Mouse (Mus musculus): ENCODE results near the gene Tram2. TPM values are rescaled to one million over a fixed set of nuclear protein-coding genes. Genes with fewer than 3 reads are reported as not detected.
A peak's percentile ranks its signal among the peaks of the same experiment; 100 is the strongest.

Gene Tram2
- polyA plus RNA-seq, 1 experiment from 2014 or later = 2.2 TPM

- Histone ChIP-seq H3K27ac (replicated peaks) (no peak overlapping the region), H3K4me1 (replicated peaks) (no peaks in the 10 kb centered on the region), H3K27me3 (no peaks in the 10 kb centered on the region), H3K9me3 (no peaks in the 10 kb centered on the region), H3K36me3 (no peaks in the 10 kb centered on the region), H3K9ac (no peak overlapping the region), H3K4me2 (no peak overlapping the region), H3K4me3 (no peak overlapping the region)
- WGBS = 92% methylated on average over 5 of the region's 5 CpGs
- ATAC-seq (ENCODE audit: low FRiP score, low read depth) = no peak
Measured at GRCm38 (mm10) chr1:21059385-21060109, 19.5 kb downstream of the Tram2 start.

- no peak overlapping the region for H3K4me3 ChIP-seq
- H3K4me1 ChIP-seq (replicated peaks) = peaks cover 21% of the 10 kb centered on the region; the same call in 1 of the 2 replicates
- H3K9me3 ChIP-seq = no peaks in the 10 kb centered on the region
- no peak overlapping the region for H3K27ac ChIP-seq (replicated peaks)
- no peaks in the 10 kb centered on the region for H3K36me3 ChIP-seq
- no peak overlapping the region for H3K9ac ChIP-seq
- WGBS = 51% methylated on average over 9 of the region's 9 CpGs
- no peaks in the 10 kb centered on the region for H3K27me3 ChIP-seq
- 0 out of 2 replicates have a peak, but pooled peaks have one; percentile 10 for ATAC-seq (ENCODE audit: low FRiP score, low read depth)
- no peak overlapping the region for H3K4me2 ChIP-seq
Measured at GRCm38 (mm10) chr1:21053009-21053408, 26.0 kb downstream of the Tram2 start.

GRCm38 (mm10) chr1:21052608-21053007 lies 26.4 kb downstream of the Tram2 start:
- Histone ChIP-seq H3K4me1 (replicated peaks) (peaks cover 21% of the 10 kb centered on the region; the same call in 1 of the 2 replicates), H3K4me3 (no peak overlapping the region), H3K27ac (replicated peaks) (no peak overlapping the region), H3K36me3 (no peaks in the 10 kb centered on the region), H3K4me2 (no peak overlapping the region), H3K9me3 (no peaks in the 10 kb centered on the region), H3K9ac (no peak overlapping the region), H3K27me3 (no peaks in the 10 kb centered on the region)
- 30% methylated on average over 5 of the region's 5 CpGs for WGBS
- ATAC-seq (ENCODE audit: low FRiP score, low read depth) = peak; percentile 80

GRCm38 (mm10) chr1:21052132-21052545 lies 26.9 kb downstream of the Tram2 start:
- Histone ChIP-seq H3K4me2 (no peak overlapping the region), H3K27ac (replicated peaks) (no peak overlapping the region), H3K4me1 (replicated peaks) (peaks cover 21% of the 10 kb centered on the region; the same call in 1 of the 2 replicates), H3K36me3 (no peaks in the 10 kb centered on the region), H3K27me3 (no peaks in the 10 kb centered on the region), H3K9me3 (no peaks in the 10 kb centered on the region), H3K9ac (no peak overlapping the region), H3K4me3 (no peak overlapping the region)
- ATAC-seq (ENCODE audit: low FRiP score, low read depth) = peak; percentile 44; the same call in 1 of the 2 replicates
- WGBS = 56% methylated on average over 5 of the region's 5 CpGs

- Histone ChIP-seq H3K9me3 (no peaks in the 10 kb centered on the region), H3K9ac (no peak overlapping the region), H3K4me2 (no peak overlapping the region), H3K27me3 (no peaks in the 10 kb centered on the region), H3K36me3 (no peaks in the 10 kb centered on the region), H3K4me3 (no peak overlapping the region), H3K4me1 (replicated peaks) (peaks cover 21% of the 10 kb centered on the region; the same call in 1 of the 2 replicates), H3K27ac (replicated peaks) (no peak overlapping the region)
- ATAC-seq (ENCODE audit: low FRiP score, low read depth) = no peak
- 92% methylated on average over 5 of the region's 5 CpGs for WGBS
Measured at GRCm38 (mm10) chr1:21049005-21049404, 30.0 kb downstream of the Tram2 start.

GRCm38 (mm10) chr1:21048402-21048801 lies 30.6 kb downstream of the Tram2 start:
- no peak overlapping the region for H3K4me2 ChIP-seq
- H3K9me3 ChIP-seq = no peaks in the 10 kb centered on the region
- H3K4me3 ChIP-seq = no peak overlapping the region
- peaks cover 16% of the 10 kb centered on the region; the same call in 1 of the 2 replicates for H3K4me1 ChIP-seq (replicated peaks)
- 83% methylated on average over 8 of the region's 8 CpGs for WGBS
- H3K9ac ChIP-seq = no peak overlapping the region
- H3K27ac ChIP-seq (replicated peaks) = no peak overlapping the region
- no peaks in the 10 kb centered on the region for H3K36me3 ChIP-seq
- ATAC-seq (ENCODE audit: low FRiP score, low read depth) = no peak
- no peaks in the 10 kb centered on the region for H3K27me3 ChIP-seq

- no peak overlapping the region for H3K27ac ChIP-seq (replicated peaks)
- no peak overlapping the region for H3K4me2 ChIP-seq
- H3K9me3 ChIP-seq = no peaks in the 10 kb centered on the region
- no peak for ATAC-seq (ENCODE audit: low FRiP score, low read depth)
- no peak overlapping the region for H3K4me3 ChIP-seq
- 92% methylated on average over 7 of the region's 7 CpGs for WGBS
- no peak overlapping the region for H3K9ac ChIP-seq
- H3K27me3 ChIP-seq = no peaks in the 10 kb centered on the region
- no peaks in the 10 kb centered on the region for H3K36me3 ChIP-seq
- no peaks in the 10 kb centered on the region; the same call in 1 of the 2 replicates for H3K4me1 ChIP-seq (replicated peaks)
Measured at GRCm38 (mm10) chr1:21042461-21042860, 36.6 kb downstream of the Tram2 start.

- Histone ChIP-seq H3K27me3 (no peaks in the 10 kb centered on the region), H3K9me3 (no peaks in the 10 kb centered on the region), H3K9ac (no peak overlapping the region), H3K4me2 (no peak overlapping the region), H3K4me3 (no peak overlapping the region), H3K27ac (replicated peaks) (no peak overlapping the region), H3K4me1 (replicated peaks) (no peaks in the 10 kb centered on the region; the same call in 1 of the 2 replicates), H3K36me3 (no peaks in the 10 kb centered on the region)
- 89% methylated on average over 7 of the region's 7 CpGs for WGBS
- no peak for ATAC-seq (ENCODE audit: low FRiP score, low read depth)
Measured at GRCm38 (mm10) chr1:21040610-21041326, 38.3 kb downstream of the Tram2 start.

GRCm38 (mm10) chr1:21040173-21040572 lies 38.9 kb downstream of the Tram2 start:
- H3K4me3 ChIP-seq = no peak overlapping the region
- no peak overlapping the region for H3K27ac ChIP-seq (replicated peaks)
- no peak overlapping the region for H3K4me2 ChIP-seq
- no peak for ATAC-seq (ENCODE audit: low FRiP score, low read depth)
- no peaks in the 10 kb centered on the region for H3K9me3 ChIP-seq
- 92% methylated on average over 7 of the region's 7 CpGs for WGBS
- H3K27me3 ChIP-seq = no peaks in the 10 kb centered on the region
- H3K9ac ChIP-seq = no peak overlapping the region
- no peaks in the 10 kb centered on the region; the same call in 1 of the 2 replicates for H3K4me1 ChIP-seq (replicated peaks)
- H3K36me3 ChIP-seq = no peaks in the 10 kb centered on the region

GRCm38 (mm10) chr1:21039564-21039963 lies 39.5 kb downstream of the Tram2 start:
- no peaks in the 10 kb centered on the region; the same call in 1 of the 2 replicates for H3K4me1 ChIP-seq (replicated peaks)
- H3K4me3 ChIP-seq = no peak overlapping the region
- H3K4me2 ChIP-seq = no peak overlapping the region
- H3K27me3 ChIP-seq = no peaks in the 10 kb centered on the region
- WGBS = 80% methylated on average over 3 of the region's 3 CpGs
- H3K9me3 ChIP-seq = no peaks in the 10 kb centered on the region
- ATAC-seq (ENCODE audit: low FRiP score, low read depth) = no peak
- no peak overlapping the region for H3K27ac ChIP-seq (replicated peaks)
- no peaks in the 10 kb centered on the region for H3K36me3 ChIP-seq
- no peak overlapping the region for H3K9ac ChIP-seq

- Histone ChIP-seq H3K4me1 (replicated peaks) (no peaks in the 10 kb centered on the region), H3K27ac (replicated peaks) (no peak overlapping the region), H3K9me3 (no peaks in the 10 kb centered on the region), H3K36me3 (no peaks in the 10 kb centered on the region), H3K4me2 (no peak overlapping the region), H3K4me3 (no peak overlapping the region), H3K27me3 (no peaks in the 10 kb centered on the region), H3K9ac (no peak overlapping the region)
- ATAC-seq (ENCODE audit: low FRiP score, low read depth) = no peak
- 92% methylated on average over 6 of the region's 6 CpGs for WGBS
Measured at GRCm38 (mm10) chr1:21037881-21038601, 41.0 kb downstream of the Tram2 start.

- no peak overlapping the region for H3K4me2 ChIP-seq
- H3K27ac ChIP-seq (replicated peaks) = no peak overlapping the region
- H3K36me3 ChIP-seq = no peaks in the 10 kb centered on the region
- H3K9me3 ChIP-seq = no peaks in the 10 kb centered on the region
- H3K4me3 ChIP-seq = no peak overlapping the region
- no peak for ATAC-seq (ENCODE audit: low FRiP score, low read depth)
- no peak overlapping the region for H3K9ac ChIP-seq
- H3K4me1 ChIP-seq (replicated peaks) = no peaks in the 10 kb centered on the region
- 92% methylated on average over 6 of the region's 6 CpGs for WGBS
- no peaks in the 10 kb centered on the region for H3K27me3 ChIP-seq
Measured at GRCm38 (mm10) chr1:21035878-21036277, 43.2 kb downstream of the Tram2 start.
